Mouse (Mus musculus) spleen, adult 2 months (tissue): ENCODE data around the gene Hic1. TPM values are rescaled to one million over a fixed set of nuclear protein-coding genes. Genes with fewer than 3 reads are reported as not detected.

Source experiments
- DNase-seq, 2 experiments: peaks; one replicate each; pipeline versions ENCODE4 v3.0.0 to v3.0.0-alpha.2; 2012 to 2021; ENCODE audit warnings: low spot score in 2 of 2, low read depth in 1 of 2
- H3K27ac ChIP-seq: fragments of 200-500 bp; 2 replicates; pipeline ENCODE4 v1.5.1; 2012; ENCODE audit warnings: low read length, inconsistent platforms; ENCODE audit not compliant: insufficient read depth
- H3K27me3 ChIP-seq: fragments of 200-500 bp; 2 replicates; pipeline ENCODE4 v1.6.1; 2012; ENCODE audit warnings: mild to moderate bottlenecking, moderate library complexity, low read length, inconsistent platforms; ENCODE audit not compliant: control insufficient read depth, insufficient read depth
- H3K36me3 ChIP-seq: fragments of 200-500 bp; 2 replicates; pipeline ENCODE4 v1.6.1; 2012; ENCODE audit warnings: mild to moderate bottlenecking, low read length, inconsistent platforms; ENCODE audit not compliant: control insufficient read depth, insufficient read depth
- H3K4me1 ChIP-seq: fragments of 200-500 bp; 2 replicates; pipeline ENCODE4 v1.6.1; 2011; ENCODE audit warnings: inconsistent platforms; ENCODE audit not compliant: control insufficient read depth, insufficient read depth, insufficient read length
- H3K4me3 ChIP-seq: fragments of 200-500 bp; 2 replicates; pipeline ENCODE4 v1.5.1; 2011; ENCODE audit warnings: mild to moderate bottlenecking, inconsistent platforms; ENCODE audit not compliant: insufficient read depth, insufficient read length; ENCODE audit errors: extremely low read depth
- CTCF ChIP-seq: fragments of 200-500 bp; IDR thresholded peaks from 2 replicates; pipeline ENCODE4 v1.5.1; 2011; ENCODE audit warnings: mild to moderate bottlenecking, inconsistent platforms; ENCODE audit not compliant: insufficient read depth, insufficient read length, insufficient replicate concordance; ENCODE audit errors: extremely low read depth
- POLR2A ChIP-seq: fragments of 200-500 bp; IDR thresholded peaks from 2 replicates; pipeline ENCODE4 v1.6.1; 2011; ENCODE audit warnings: low read depth, low read length, inconsistent platforms
- WGBS: fragments of 180-500 bp; shearing (Covaris S2); methylation state at CpG from one replicate; pipeline ENCODE4 v1.1.7; 2018; 5-methylcytosine and 5-hydroxymethylcytosine counted together
- polyA plus RNA-seq: library from polyadenylated mRNA; depleted of rRNA; stranded (reverse); fragments of >200 nt; gene quantifications from 2 replicates; pipeline ENCODE4 v1.2.3, GENCODE M21; 2012

Hic1 gene
- polyA plus RNA-seq, 1 experiment = 9.2 TPM

- peaks cover 34% of the 10 kb centered on the region for H3K27me3 ChIP-seq
- 11% methylated on average over 68 of the region's 68 CpGs for WGBS
These were observed 2.3 kb downstream of the Hic1 start for GRCm38 (mm10) chr11:75166861-75167642.

DNA sequence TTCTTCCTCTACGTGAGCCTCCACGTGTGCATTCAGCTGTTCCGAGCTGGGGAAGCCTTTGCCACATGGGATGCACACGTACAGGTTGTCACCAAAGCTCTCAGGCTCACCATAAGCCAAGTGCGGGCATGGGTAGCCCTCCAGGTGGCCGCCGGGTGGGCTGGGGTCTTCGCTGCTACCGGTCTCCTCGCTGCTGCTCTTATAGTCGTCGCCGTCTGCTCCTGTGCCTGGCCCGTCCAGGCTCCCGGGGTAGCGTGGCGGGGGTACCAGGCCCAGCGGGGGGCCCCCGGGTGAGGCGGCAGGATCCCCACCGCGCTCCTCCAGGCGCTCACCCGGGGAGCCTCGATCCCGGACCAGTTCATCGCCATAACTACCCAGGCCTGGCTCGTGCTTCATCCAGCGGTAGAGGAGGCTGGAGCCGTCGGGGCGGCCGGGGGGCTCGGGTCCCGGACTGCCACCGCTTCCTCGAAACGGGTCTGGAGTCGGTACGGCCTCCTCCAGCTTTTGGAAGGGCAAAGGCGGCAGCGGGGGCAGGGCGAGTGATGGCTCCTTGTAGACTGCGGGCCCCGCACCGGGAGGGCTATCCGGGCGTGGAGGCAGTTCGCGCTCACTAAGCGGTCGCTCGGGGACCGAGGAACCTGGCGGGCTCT is 3.0 kb downstream of the Hic1 start:
- Histone ChIP-seq H3K27ac (0 out of 2 replicates have a peak overlapping the region, but pooled peaks have one; percentile 29), H3K4me1 (peaks cover 42% of the 10 kb centered on the region), H3K36me3 (peaks cover 10% of the 10 kb centered on the region), H3K27me3 (peaks cover 34% of the 10 kb centered on the region), H3K4me3 (peak overlapping the region; percentile 5; the same call in 1 of the 2 replicates)
- DNase-seq = no peak
- TF ChIP-seq POLR2A (no peak), CTCF (no peak)
- WGBS = 19% methylated on average over 55 of the region's 55 CpGs

More at GRCm38 (mm10) chr11:75166861-75167642, 2.3 kb downstream of the Hic1 start:
- H3K4me3 ChIP-seq = peak overlapping the region; percentile 28; the same call in 1 of the 2 replicates
- H3K27ac ChIP-seq = peak overlapping the region; percentile 53
- peak in 1 of 2 experiments; percentile 34 for DNase-seq
- H3K36me3 ChIP-seq = peaks cover 7% of the 10 kb centered on the region
- TF ChIP-seq POLR2A (no peak), CTCF (no peak)
- H3K4me1 ChIP-seq = peaks cover 42% of the 10 kb centered on the region

- DNase-seq = peak in 1 of 2 experiments; percentile 75
- Histone ChIP-seq H3K36me3 (peaks cover 11% of the 10 kb centered on the region), H3K4me1 (peaks cover 39% of the 10 kb centered on the region), H3K4me3 (no peak overlapping the region; the same call in 1 of the 2 replicates), H3K27me3 (peaks cover 34% of the 10 kb centered on the region), H3K27ac (0 out of 2 replicates have a peak overlapping the region, but pooled peaks have one; percentile 29)
- 13% methylated on average over 54 of the region's 54 CpGs for WGBS
- peak; percentile 85 for TF ChIP-seq CTCF
- no peak for TF ChIP-seq POLR2A
These were observed 3.7 kb downstream of the Hic1 start for GRCm38 (mm10) chr11:75165441-75166192.

- Histone ChIP-seq H3K36me3 (peaks cover 13% of the 10 kb centered on the region), H3K27me3 (peaks cover 32% of the 10 kb centered on the region), H3K4me3 (no peak overlapping the region), H3K27ac (no peak overlapping the region), H3K4me1 (peaks cover 34% of the 10 kb centered on the region)
- WGBS = 17% methylated on average over 15 of the region's 15 CpGs
- TF ChIP-seq CTCF = no peak
- no peak for TF ChIP-seq POLR2A
- DNase-seq = no peak
These were observed 4.6 kb downstream of the Hic1 start for GRCm38 (mm10) chr11:75164750-75165149.

DNA sequence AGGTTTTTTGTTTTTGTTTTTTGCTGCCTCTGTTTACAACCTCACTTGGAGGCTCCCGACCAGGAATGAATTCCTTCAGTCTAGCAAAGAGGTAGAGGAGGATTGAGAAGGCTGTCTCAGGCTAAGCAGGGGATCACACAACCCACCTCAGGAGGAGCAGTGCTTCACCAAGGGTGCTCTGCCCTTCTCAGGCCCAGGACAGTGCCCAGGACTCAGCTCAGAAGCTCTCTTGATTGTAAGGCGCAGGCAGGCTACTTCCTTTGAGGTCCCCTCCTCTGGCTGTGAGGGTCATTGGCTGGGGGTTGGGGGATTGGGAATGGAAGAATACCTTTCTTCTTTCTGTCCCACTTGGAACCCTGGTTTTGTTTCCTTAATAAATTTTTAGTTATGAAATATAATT is 5.3 kb downstream of the Hic1 start:
- WGBS = 77% methylated on average over 2 of the region's 2 CpGs
- peaks cover 13% of the 10 kb centered on the region for H3K36me3 ChIP-seq

GRCm38 (mm10) chr11:75163379-75163778 is 5.9 kb downstream of the Hic1 start:
- no peak overlapping the region for H3K27ac ChIP-seq
- 90% methylated on average over 6 of the region's 6 CpGs for WGBS

More for the DNA sequence above, 5.3 kb downstream of the Hic1 start:
- TF ChIP-seq POLR2A (no peak), CTCF (no peak)
- H3K4me1 ChIP-seq = peaks cover 31% of the 10 kb centered on the region
- no peak for DNase-seq
- H3K27me3 ChIP-seq = peaks cover 32% of the 10 kb centered on the region
- no peak overlapping the region for H3K4me3 ChIP-seq
- H3K27ac ChIP-seq = no peak overlapping the region

More at GRCm38 (mm10) chr11:75163379-75163778, 5.9 kb downstream of the Hic1 start:
- H3K36me3 ChIP-seq = peaks cover 13% of the 10 kb centered on the region
- peaks cover 26% of the 10 kb centered on the region for H3K4me1 ChIP-seq
- H3K27me3 ChIP-seq = peaks cover 25% of the 10 kb centered on the region
- H3K4me3 ChIP-seq = no peak overlapping the region
- no peak for DNase-seq
- TF ChIP-seq POLR2A = no peak
